Mouse (Mus musculus) T-helper 2 cell (primary cell): ENCODE measurements around the gene Ccr3.
"Not testable (repeated sequence)": the region's sequence is repeated elsewhere in the genome, so short reads cannot be mapped to it uniquely, and the experiment has no call there.

Experiments
- in situ Hi-C: fragments of 300-600 bp; cut with MboI, MseI; formaldehyde crosslinking; loops from one replicate; pipeline ENCODE4 v1.15.1; 2025; ENCODE audit warnings: high pct_unique_total_duplicates

Ccr3 gene

GRCm38 (mm10) chr9:124021672-124022071, at the start of gene Ccr3:
Gene Ccr3 (plus strand): TSS chr9:124021972.
- in situ Hi-C loops = no loop called here

- in situ Hi-C loops = no loop called here
Measured at GRCm38 (mm10) chr9:123975630-123976029, 46.1 kb upstream of the Ccr3 start.

DNA sequence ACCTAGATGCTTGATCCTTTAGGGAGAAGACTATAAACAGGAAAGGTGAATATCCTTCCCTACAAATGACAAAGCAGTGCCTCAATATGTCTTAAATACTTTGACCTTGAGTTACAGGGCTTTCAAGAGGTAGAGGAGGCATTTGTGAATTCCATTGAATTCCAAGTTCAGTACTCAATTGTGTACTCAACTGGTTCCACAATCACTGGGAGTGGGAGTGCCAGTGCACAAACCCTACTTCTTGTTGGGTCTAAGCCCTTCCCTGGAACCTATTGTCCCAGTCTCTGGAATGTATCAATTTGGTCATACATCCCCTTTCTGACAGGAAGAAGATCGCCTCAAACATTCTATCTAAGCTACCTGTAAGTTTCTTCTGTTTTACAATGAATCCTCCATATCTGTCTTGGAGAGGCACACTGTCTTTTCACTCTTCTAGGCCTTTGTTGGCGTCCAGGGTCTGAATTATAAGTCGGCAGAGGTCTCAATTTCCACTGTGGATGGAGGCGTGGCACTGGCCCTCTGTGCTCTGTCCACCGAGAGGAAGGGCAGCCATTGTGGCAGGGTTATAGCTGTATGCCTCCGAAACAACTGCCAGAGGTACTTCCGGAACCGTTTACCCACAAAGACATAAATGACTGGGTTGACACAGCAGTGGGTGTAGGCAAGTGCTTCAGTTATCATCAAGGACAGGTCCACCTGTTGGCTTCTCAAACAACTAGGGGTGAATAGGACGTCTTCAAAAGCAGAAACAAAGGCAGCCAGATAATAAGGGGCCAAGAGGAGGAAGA, 44.7 kb upstream of the Ccr3 start:
- in situ Hi-C loops = no loop called here

DNA sequence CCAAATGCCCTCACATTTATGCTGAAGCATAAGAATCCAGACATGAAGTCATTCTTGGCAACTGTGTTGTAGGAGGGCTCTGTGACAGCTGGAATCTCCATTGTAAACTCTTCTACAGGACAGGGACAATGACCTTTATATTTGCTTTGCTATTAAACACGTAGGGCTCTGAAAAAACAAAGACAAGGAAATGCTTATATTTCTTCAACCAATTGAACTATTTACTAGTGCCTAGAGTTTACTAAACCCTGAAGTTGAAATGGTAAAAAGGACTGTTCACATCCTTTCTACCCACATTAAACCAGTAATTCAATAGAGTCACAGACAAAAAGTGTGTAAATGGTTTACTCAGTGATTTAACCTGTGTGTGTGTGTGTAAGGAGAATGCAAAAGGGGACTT, 43.5 kb upstream of the Ccr3 start, which contains the start of gene Ccr1l1:
Ccr1l1 (minus strand) TSS at position 101 of the 400 bp plus-strand sequence.
- in situ Hi-C loops = no loop called here

DNA sequence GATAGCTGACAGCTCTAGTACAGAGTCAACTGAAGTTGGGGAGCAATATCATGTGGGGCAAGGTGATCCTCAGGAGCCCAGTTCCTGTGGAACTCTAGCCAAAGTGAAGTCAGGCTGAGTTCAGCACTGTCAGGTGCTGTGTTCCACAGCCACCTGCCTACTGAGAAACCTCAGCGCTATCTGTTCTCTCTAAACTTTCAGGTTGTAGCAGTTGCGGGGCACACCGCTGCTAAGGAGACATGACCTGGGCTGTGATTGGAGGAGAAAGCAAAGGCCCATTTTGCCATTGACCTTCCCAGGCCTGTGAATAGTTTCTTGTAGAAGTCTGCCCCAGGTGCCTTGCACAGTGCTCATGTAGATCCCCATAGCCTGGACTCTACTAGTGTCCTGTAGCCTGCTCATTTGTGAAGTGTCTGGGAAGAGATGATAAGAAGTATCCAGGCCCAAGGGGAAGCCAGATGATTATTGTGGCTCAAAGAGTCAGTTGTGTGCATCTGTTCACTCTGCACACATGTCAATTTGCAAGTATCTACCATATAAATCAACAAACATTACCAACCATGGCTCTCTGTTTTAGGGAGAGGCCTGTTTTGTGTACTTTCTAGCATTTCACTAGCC, 40.8 kb upstream of the Ccr3 start:
- in situ Hi-C loops = not testable (repeated sequence)

DNA sequence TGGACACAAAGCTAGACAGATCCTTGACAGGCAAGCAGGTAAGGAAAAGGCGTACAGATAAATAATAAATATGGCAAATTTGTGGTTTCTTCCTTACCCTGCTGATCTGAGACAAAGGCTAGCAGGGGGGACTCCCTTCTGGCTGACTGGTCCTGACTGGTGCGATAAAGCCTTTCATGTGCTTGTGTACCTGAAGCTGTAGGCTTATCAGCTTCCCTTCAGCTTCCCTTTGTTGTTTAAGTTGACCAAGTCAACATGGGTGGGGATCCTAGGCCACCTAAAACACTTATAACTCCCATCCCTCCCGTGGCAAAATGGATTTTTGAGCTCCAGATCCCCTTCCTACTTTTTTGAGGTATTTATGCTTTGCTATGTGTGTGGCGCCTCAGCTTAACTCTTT, 39.9 kb upstream of the Ccr3 start:
- in situ Hi-C loops = no loop called here

GRCm38 (mm10) chr9:123982720-123983119, 39.1 kb upstream of the Ccr3 start:
- in situ Hi-C loops = no loop called here

GRCm38 (mm10) chr9:123984943-123985342, 36.8 kb upstream of the Ccr3 start:
- in situ Hi-C loops = no loop called here

GRCm38 (mm10) chr9:123986217-123986616, 35.6 kb upstream of the Ccr3 start:
- in situ Hi-C loops = no loop called here

GRCm38 (mm10) chr9:123989671-123990070, 32.1 kb upstream of the Ccr3 start:
- in situ Hi-C loops = no loop called here

GRCm38 (mm10) chr9:123991312-123991906, 30.4 kb upstream of the Ccr3 start:
- in situ Hi-C loops = no loop called here

- in situ Hi-C loops = no loop called here
Measured at GRCm38 (mm10) chr9:123997719-123998118, 24.1 kb upstream of the Ccr3 start.

DNA sequence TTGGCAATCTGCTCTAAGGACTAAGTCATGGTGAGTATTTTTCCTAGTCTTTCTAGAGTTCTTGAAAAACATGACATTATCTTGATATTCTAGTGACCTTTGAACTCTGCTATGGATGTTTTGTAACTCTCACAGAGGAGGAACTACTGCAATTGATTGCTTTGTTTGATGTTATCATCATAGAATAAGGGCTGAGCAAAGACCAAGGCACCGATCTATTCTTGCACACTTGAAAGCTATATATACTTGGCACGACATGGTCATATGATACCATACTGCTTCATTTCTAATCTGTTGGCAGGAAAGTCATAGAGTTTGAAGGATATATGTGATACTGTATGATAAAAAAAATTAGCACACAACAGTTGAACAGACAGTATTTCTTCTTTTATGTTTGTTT, 22.0 kb upstream of the Ccr3 start:
- in situ Hi-C loops = no loop called here

GRCm38 (mm10) chr9:124012691-124013090, 9.1 kb upstream of the Ccr3 start:
- in situ Hi-C loops = no loop called here

DNA sequence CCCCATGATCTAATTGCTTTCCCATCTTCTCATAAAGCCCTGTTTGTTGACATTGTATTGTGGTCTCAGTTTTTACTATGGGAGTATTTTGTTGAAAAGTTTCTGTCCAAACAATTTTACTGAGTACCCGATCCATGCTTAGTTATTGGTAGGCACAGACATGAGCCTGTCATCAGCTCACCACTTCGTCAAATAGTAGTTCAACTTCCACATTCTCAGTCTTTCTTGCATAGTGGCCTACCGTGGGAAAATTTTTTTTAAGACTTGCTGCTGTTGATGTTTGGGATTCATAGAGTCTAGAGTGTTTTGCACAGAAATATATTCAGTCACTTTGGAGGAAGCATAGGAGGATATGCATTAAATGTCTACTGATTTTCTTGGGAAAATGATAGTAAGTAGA, 8.5 kb upstream of the Ccr3 start:
- in situ Hi-C loops = no loop called here

DNA sequence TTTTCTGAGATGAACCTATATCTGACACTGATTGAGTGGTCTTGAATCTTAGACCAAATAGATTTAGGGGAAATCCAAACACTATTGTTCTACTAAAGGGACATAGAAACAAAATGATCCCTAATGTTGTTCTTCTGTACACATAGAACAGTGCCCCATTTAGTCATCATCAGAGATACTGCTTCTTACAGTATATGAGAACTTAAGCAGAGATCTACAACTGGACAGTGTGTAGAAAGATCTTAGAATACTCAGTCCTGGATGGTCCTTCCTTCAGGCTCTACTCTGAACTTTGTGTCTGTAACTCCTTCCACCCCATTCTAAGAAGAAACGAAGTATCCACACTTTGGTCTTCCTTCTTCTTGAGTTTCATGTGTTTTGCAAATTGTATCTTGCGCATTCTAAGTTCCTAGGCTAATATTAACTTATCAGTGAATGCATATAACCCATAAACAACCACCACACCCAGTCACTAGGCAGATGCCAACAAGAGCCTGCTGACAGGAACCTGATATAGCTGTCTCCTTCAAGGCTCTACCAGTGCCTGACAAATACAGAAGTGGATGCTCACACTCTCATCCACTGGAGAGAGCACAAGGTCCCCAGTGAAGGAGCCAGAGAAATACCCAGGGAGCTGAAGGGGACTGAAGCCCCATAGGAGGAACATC, 6.7 kb upstream of the Ccr3 start:
- in situ Hi-C loops = no loop called here

DNA sequence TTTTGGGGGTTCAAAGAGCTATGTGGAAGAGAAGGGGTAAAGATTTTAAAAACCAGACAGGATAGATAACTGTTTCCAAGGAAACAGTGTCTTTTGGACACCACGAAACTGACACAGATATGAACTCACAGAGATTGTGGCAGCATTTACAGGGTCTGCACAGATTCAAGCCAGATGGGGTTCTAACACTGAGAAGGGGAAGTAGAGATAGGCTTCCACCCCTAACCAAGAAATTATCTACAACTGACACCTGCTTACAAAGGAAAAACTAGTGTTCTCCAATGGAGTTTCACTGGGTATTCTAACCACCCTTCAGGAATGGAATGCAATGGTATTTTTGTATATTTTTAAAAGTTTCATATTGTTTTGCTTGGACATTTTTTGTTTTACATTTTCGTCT, 5.7 kb upstream of the Ccr3 start:
- in situ Hi-C loops = no loop called here

GRCm38 (mm10) chr9:124019887-124020286, 1.9 kb upstream of the Ccr3 start:
- in situ Hi-C loops = no loop called here

DNA sequence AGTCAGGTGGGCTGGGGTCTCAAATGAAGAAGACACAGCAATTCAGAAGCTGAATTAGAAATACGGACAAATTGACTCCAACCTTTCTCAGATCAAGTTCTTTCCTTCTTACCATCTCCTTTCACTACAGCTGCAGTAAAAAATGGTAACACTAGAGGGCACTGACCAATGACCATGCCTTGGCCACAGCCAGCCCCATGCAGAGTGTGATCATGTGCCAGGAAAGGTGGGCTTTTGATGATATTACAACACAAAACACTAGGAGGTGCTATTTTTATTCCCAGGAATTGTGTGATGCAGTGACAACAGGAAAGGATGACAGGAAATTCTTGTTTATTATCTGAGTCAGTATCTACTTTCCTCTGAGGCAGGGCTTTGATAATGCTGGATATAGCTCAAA, 11.6 kb downstream of the Ccr3 start:
- in situ Hi-C loops = loop anchor here (5.0 kb wide), 1 partner anchor 224 kb away; no protein-coding TSS in a partner anchor

DNA sequence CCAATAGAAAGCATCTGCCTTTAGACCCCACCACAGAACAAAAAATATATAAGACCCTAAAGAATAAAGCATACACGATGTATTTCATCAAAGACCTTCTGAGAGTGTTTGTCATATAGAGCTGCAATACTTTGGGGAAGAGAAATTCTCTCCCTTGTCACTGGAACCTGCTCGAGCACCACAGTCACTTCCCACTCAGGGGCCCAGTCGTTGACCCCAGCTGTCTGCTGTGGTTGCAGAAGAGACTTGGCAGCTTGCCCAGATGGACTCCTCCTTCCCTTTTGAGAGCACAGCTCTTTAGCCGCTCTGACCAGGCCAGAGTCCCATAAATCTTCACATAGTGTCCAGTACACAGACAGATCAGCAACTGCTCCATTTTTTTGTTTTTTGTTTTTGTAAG, 15.9 kb downstream of the Ccr3 start:
- in situ Hi-C loops = no loop called here

DNA sequence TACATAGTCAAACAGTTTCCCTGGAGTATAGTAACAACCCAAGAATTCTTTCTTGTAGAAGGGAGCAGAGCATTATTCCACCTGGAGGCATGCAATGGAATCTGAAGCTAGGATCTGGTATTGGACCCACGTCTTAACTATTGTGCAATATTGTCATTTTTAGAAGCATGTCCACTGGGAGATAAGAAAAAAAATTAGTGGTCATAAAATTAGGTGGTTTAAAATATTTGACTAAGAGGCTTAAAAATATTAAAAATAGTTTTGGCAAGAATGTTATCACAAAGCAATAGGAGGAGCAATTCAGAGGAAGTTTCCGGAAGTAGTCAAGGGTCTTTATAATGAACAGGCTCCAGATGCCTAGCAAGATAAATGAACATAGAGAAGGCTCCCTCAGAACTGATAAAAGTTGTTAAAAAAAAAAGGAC, 16.4 kb downstream of the Ccr3 start:
- in situ Hi-C loops = no loop called here

DNA sequence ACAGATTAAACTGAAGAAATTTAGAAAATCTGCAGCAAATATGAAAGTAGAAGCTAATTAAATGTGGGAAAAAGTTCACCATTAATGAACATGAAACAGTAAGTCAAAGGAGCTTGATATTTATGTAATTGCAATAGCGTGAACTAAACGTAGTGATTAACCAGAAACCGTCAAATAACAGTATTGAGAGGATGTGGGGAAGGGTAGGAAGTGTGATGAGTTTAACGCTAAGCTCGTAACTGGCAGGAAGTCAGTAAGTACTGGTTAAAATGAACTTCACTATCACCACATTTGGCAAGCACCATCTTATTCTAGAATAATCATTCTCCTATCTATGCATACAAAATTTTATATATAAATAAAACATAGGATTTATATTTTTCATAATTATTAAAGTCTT, 17.2 kb downstream of the Ccr3 start:
- in situ Hi-C loops = no loop called here
